Mouse (Mus musculus) embryonic stem cell, embryonic (primary cell): ENCODE results near the gene Siah3.

Experiments used
- CTCF ChIA-PET, 4 experiments: fragments of 300-600 bp in 2 of 4; fragments of 350-600 bp in 2 of 4; sonication (Branson Sonifier 250); formaldehyde crosslinking; loops; one replicate each; lab custom pipeline; 2022; ENCODE audit warnings: inconsistent platforms in 2 of 4; lab: Charles Lee
- POLR2A ChIA-PET, 4 experiments: fragments of 300-600 bp in 2 of 4; fragments of 350-600 bp in 2 of 4; sonication (Branson Sonifier 250); formaldehyde crosslinking; loops; one replicate each; lab custom pipeline; 2022; ENCODE audit warnings: antibody characterized with exemption in 4 of 4, inconsistent platforms in 1 of 4; lab: Charles Lee

Gene Siah3

GRCm38 (mm10) chr14:75541731-75542130 lies 85.9 kb downstream of the Siah3 start:
- CTCF ChIA-PET, result interaction anchor here in 1 of 4 experiments (0.6 kb wide), 1 partner anchor 87 kb away, joined by 4 read pairs; no protein-coding TSS in a partner anchor
- POLR2A ChIA-PET, result interaction anchor here in 3 of 4 experiments (1.1 to 1.2 kb wide), 3 partner anchors 36 to 258 kb away, joined by 3 to 5 read pairs (median 3); partner anchors contain the start of gene Zc3h13 (in 1 of the 3)

GRCm38 (mm10) chr14:75561577-75562331 lies 106.0 kb downstream of the Siah3 start:
- POLR2A ChIA-PET, result interaction anchor here in 2 of 4 experiments (0.5 to 0.6 kb wide), 3 partner anchors 22 to 520 kb away, joined by 3 to 5 read pairs (median 3); no protein-coding TSS in a partner anchor

GRCm38 (mm10) chr14:75565534-75566140 lies 109.9 kb downstream of the Siah3 start:
- CTCF ChIA-PET, result no interaction called here
- POLR2A ChIA-PET, result interaction anchor here in 1 of 4 experiments (0.6 kb wide), 2 partner anchors 278 to 333 kb away, joined by 3 read pairs; no protein-coding TSS in a partner anchor

More at GRCm38 (mm10) chr14:75561577-75562331, 106.0 kb downstream of the Siah3 start:
- CTCF ChIA-PET, result interaction anchor here in 1 of 4 experiments (0.7 kb wide), 1 partner anchor 157 kb away, joined by 3 read pairs; no protein-coding TSS in a partner anchor

- ChIA-PET POLR2A (interaction anchor here in 1 of 4 experiments (0.6 kb wide), 1 partner anchor 277 kb away, joined by 3 read pairs; no protein-coding TSS in a partner anchor), CTCF (no interaction called here)
These were observed 110.5 kb downstream of the Siah3 start for GRCm38 (mm10) chr14:75566303-75566702.

- CTCF ChIA-PET, result no interaction called here
- POLR2A ChIA-PET, result interaction anchor here in 1 of 4 experiments (0.9 to 1.4 kb wide), 2 partner anchors 8 to 251 kb away, joined by 3 read pairs; no protein-coding TSS in a partner anchor
These were observed 123.2 kb downstream of the Siah3 start for GRCm38 (mm10) chr14:75579010-75579409.
